Mouse (Mus musculus): Measurements from ENCODE around the gene C330007P06Rik. TPM values are rescaled to one million over a fixed set of nuclear protein-coding genes. Genes with fewer than 3 reads are reported as not detected.
"Not testable (repeated sequence)": the region's sequence is repeated elsewhere in the genome, so short reads cannot be mapped to it uniquely, and the experiment has no call there.

Gene C330007P06Rik
- polyA plus RNA-seq, 1 experiment from 2014 or later: 31.7 TPM

GRCm38 (mm10) chrX:36811377-36811776, 62.5 kb downstream of the C330007P06Rik start:
- no peak overlapping the region for H3K9ac ChIP-seq
- no peak overlapping the region for H3K4me2 ChIP-seq
- ATAC-seq (ENCODE audit: insufficient number of reproducible peaks, low FRiP score, low TSS enrichment, low read depth): no peak
- no peaks in the 10 kb centered on the region for H3K27me3 ChIP-seq
- WGBS: 46% methylated on average over 5 of the region's 5 CpGs
- no peak overlapping the region for H3K4me3 ChIP-seq
- H3K4me1 ChIP-seq: no peaks in the 10 kb centered on the region
- H3K9me3 ChIP-seq: no peaks in the 10 kb centered on the region
- H3K36me3 ChIP-seq: no peaks in the 10 kb centered on the region
- H3K27ac ChIP-seq: no peak overlapping the region

- ATAC-seq (ENCODE audit: insufficient number of reproducible peaks, low FRiP score, low TSS enrichment, low read depth): no peak
- H3K4me3 ChIP-seq: peak overlapping the region; percentile 40
- peak overlapping the region; percentile 77; the same call in 1 of the 2 replicates for H3K27ac ChIP-seq
- no peaks in the 10 kb centered on the region for H3K36me3 ChIP-seq
- H3K4me2 ChIP-seq: peak overlapping the region; percentile 43
- no peaks in the 10 kb centered on the region for H3K9me3 ChIP-seq
- 57% methylated on average over 6 of the region's 6 CpGs for WGBS
- no peak overlapping the region for H3K9ac ChIP-seq
- no peaks in the 10 kb centered on the region for H3K27me3 ChIP-seq
- no peaks in the 10 kb centered on the region for H3K4me1 ChIP-seq
Observed at GRCm38 (mm10) chrX:36808318-36808683, 65.6 kb downstream of the C330007P06Rik start.

- Histone ChIP-seq H3K9me3 (no peaks in the 10 kb centered on the region), H3K4me3 (peak overlapping the region; percentile 40), H3K27me3 (no peaks in the 10 kb centered on the region), H3K4me1 (no peaks in the 10 kb centered on the region), H3K36me3 (no peaks in the 10 kb centered on the region), H3K27ac (peak overlapping the region; percentile 77), H3K9ac (peak overlapping the region; percentile 23; the same call in 1 of the 2 replicates), H3K4me2 (peak overlapping the region; percentile 43)
- WGBS: 18% methylated on average over 42 of the region's 45 CpGs
- ATAC-seq (ENCODE audit: insufficient number of reproducible peaks, low FRiP score, low TSS enrichment, low read depth): peak; percentile 78
Observed at GRCm38 (mm10) chrX:36807360-36808317, 66.3 kb downstream of the C330007P06Rik start.

- no peak for ATAC-seq (ENCODE audit: insufficient number of reproducible peaks, low FRiP score, low TSS enrichment, low read depth)
- no peaks in the 10 kb centered on the region for H3K4me1 ChIP-seq
- 54% methylated on average over 5 of the region's 5 CpGs for WGBS
Observed at GRCm38 (mm10) chrX:36805466-36806235, 68.3 kb downstream of the C330007P06Rik start.

GRCm38 (mm10) chrX:36804196-36804595, 69.7 kb downstream of the C330007P06Rik start:
- Histone ChIP-seq H3K4me1 (no peaks in the 10 kb centered on the region), H3K36me3 (no peaks in the 10 kb centered on the region), H3K9ac (no peak overlapping the region), H3K27ac (no peak overlapping the region), H3K9me3 (no peaks in the 10 kb centered on the region), H3K4me3 (no peak overlapping the region), H3K4me2 (no peak overlapping the region), H3K27me3 (no peaks in the 10 kb centered on the region)
- no peak for ATAC-seq (ENCODE audit: insufficient number of reproducible peaks, low FRiP score, low TSS enrichment, low read depth)
- 38% methylated on average over 5 of the region's 5 CpGs for WGBS

More at GRCm38 (mm10) chrX:36805466-36806235, 68.3 kb downstream of the C330007P06Rik start:
- no peaks in the 10 kb centered on the region for H3K9me3 ChIP-seq
- H3K27me3 ChIP-seq: no peaks in the 10 kb centered on the region
- H3K4me2 ChIP-seq: no peak overlapping the region
- H3K36me3 ChIP-seq: no peaks in the 10 kb centered on the region
- no peak overlapping the region for H3K27ac ChIP-seq
- H3K9ac ChIP-seq: no peak overlapping the region
- H3K4me3 ChIP-seq: no peak overlapping the region

- Histone ChIP-seq H3K27ac (no peak overlapping the region), H3K27me3 (no peaks in the 10 kb centered on the region), H3K9ac (no peak overlapping the region), H3K4me2 (no peak overlapping the region), H3K36me3 (no peaks in the 10 kb centered on the region), H3K4me3 (no peak overlapping the region), H3K4me1 (no peaks in the 10 kb centered on the region), H3K9me3 (no peaks in the 10 kb centered on the region)
- ATAC-seq (ENCODE audit: insufficient number of reproducible peaks, low FRiP score, low TSS enrichment, low read depth): no peak
- 67% methylated on average over 5 of the region's 5 CpGs for WGBS
Observed at GRCm38 (mm10) chrX:36803189-36803588, 70.7 kb downstream of the C330007P06Rik start.

- no peak for ATAC-seq (ENCODE audit: insufficient number of reproducible peaks, low FRiP score, low TSS enrichment, low read depth)
- no peak overlapping the region for H3K27ac ChIP-seq
- H3K36me3 ChIP-seq: 0 out of 2 replicates have a peak, but pooled peaks cover 4% of the 10 kb centered on the region
- WGBS: 45% methylated on average over 6 of the region's 6 CpGs
- H3K4me3 ChIP-seq: no peak overlapping the region
- no peaks in the 10 kb centered on the region for H3K4me1 ChIP-seq
- no peaks in the 10 kb centered on the region for H3K9me3 ChIP-seq
- H3K27me3 ChIP-seq: no peaks in the 10 kb centered on the region
- H3K9ac ChIP-seq: no peak overlapping the region
- H3K4me2 ChIP-seq: no peak overlapping the region
Observed at GRCm38 (mm10) chrX:36799131-36799879, 74.6 kb downstream of the C330007P06Rik start.

GRCm38 (mm10) chrX:36796734-36797133, 77.2 kb downstream of the C330007P06Rik start:
- 66% methylated on average over 8 of the region's 8 CpGs for WGBS
- H3K27me3 ChIP-seq; H3K27ac ChIP-seq; H3K4me1 ChIP-seq; H3K36me3 ChIP-seq; H3K9me3 ChIP-seq; ATAC-seq (ENCODE audit: insufficient number of reproducible peaks, low FRiP score, low TSS enrichment, low read depth); H3K9ac ChIP-seq: not testable (repeated sequence)
- peak overlapping the region; percentile 58 for H3K4me3 ChIP-seq
- peak overlapping the region; percentile 47 for H3K4me2 ChIP-seq

- 24% methylated on average over 39 of the region's 41 CpGs for WGBS
- no peaks in the 10 kb centered on the region for H3K27me3 ChIP-seq
- H3K4me3 ChIP-seq: peak overlapping the region; percentile 58
- no peaks in the 10 kb centered on the region for H3K4me1 ChIP-seq
- H3K9me3 ChIP-seq: no peaks in the 10 kb centered on the region
- H3K36me3 ChIP-seq: 0 out of 2 replicates have a peak, but pooled peaks cover 4% of the 10 kb centered on the region
- peak; percentile 72 for ATAC-seq (ENCODE audit: insufficient number of reproducible peaks, low FRiP score, low TSS enrichment, low read depth)
- H3K27ac ChIP-seq: peak overlapping the region; percentile 87
- peak overlapping the region; percentile 54 for H3K9ac ChIP-seq
- H3K4me2 ChIP-seq: peak overlapping the region; percentile 47
Observed at GRCm38 (mm10) chrX:36796163-36796581, 77.7 kb downstream of the C330007P06Rik start.

GRCm38 (mm10) chrX:36795424-36796162, 78.3 kb downstream of the C330007P06Rik start, which contains the start of gene Slc25a5:
TSS of gene Slc25a5 (plus strand) at chrX:36795651.
- 26% methylated on average over 41 of the region's 41 CpGs for WGBS

GRCm38 (mm10) chrX:36794571-36794970, 79.3 kb downstream of the C330007P06Rik start:
- no peaks in the 10 kb centered on the region for H3K4me1 ChIP-seq
- H3K36me3 ChIP-seq: 0 out of 2 replicates have a peak, but pooled peaks cover 4% of the 10 kb centered on the region
- H3K4me3 ChIP-seq: no peak overlapping the region
- no peaks in the 10 kb centered on the region for H3K27me3 ChIP-seq
- no peak overlapping the region for H3K4me2 ChIP-seq
- H3K9me3 ChIP-seq: no peaks in the 10 kb centered on the region
- ATAC-seq (ENCODE audit: insufficient number of reproducible peaks, low FRiP score, low TSS enrichment, low read depth): no peak
- WGBS: 68% methylated on average over 5 of the region's 5 CpGs
- H3K9ac ChIP-seq: no peak overlapping the region
- H3K27ac ChIP-seq: no peak overlapping the region

More at GRCm38 (mm10) chrX:36795424-36796162, 78.3 kb downstream of the C330007P06Rik start, which contains the start of gene Slc25a5:
- Histone ChIP-seq H3K4me1 (no peaks in the 10 kb centered on the region), H3K4me2 (peak within 1 kb of the TSS; percentile 47), H3K27ac (peak within 1 kb of the TSS; percentile 87), H3K27me3 (no peaks in the 10 kb centered on the region), H3K36me3 (0 out of 2 replicates have a peak, but pooled peaks cover 4% of the 10 kb centered on the region), H3K9me3 (no peaks in the 10 kb centered on the region), H3K9ac (peak within 1 kb of the TSS; percentile 54), H3K4me3 (peak within 1 kb of the TSS; percentile 58)
- peak; percentile 90 for ATAC-seq (ENCODE audit: insufficient number of reproducible peaks, low FRiP score, low TSS enrichment, low read depth)
